Mouse (Mus musculus) thymus, postnatal 10 days (tissue): ENCODE results near the gene Lman2.

Experiments used
- DNase-seq, 2 experiments: peaks; one replicate each; pipeline ENCODE4 v3.0.0; 2021; ENCODE audit warnings: low spot score in 2 of 2

The Lman2 gene

DNA sequence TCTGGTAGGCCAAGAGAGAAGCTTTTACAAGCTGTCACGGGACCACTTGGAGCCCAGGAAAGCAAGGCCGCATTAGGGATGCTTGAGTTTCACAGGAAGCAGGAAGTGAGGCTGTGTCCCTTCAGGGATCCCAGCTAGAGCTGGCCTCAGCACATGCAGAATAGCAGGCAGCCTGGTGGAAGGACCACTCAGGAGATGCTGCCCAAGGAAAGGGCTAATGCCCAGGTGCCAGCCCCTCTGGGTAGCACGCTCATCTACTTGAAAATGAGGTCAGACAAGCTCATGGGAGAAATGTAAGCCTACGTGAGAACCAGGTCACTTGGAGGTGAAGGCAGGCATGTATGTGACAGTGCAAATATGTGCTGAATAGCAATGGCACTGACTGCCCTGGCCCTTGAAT is 35.4 kb downstream of the Lman2 start:
- DNase-seq = no peak

GRCm38 (mm10) chr13:55325596-55325995 is 37.0 kb downstream of the Lman2 start:
- DNase-seq = no peak

DNA sequence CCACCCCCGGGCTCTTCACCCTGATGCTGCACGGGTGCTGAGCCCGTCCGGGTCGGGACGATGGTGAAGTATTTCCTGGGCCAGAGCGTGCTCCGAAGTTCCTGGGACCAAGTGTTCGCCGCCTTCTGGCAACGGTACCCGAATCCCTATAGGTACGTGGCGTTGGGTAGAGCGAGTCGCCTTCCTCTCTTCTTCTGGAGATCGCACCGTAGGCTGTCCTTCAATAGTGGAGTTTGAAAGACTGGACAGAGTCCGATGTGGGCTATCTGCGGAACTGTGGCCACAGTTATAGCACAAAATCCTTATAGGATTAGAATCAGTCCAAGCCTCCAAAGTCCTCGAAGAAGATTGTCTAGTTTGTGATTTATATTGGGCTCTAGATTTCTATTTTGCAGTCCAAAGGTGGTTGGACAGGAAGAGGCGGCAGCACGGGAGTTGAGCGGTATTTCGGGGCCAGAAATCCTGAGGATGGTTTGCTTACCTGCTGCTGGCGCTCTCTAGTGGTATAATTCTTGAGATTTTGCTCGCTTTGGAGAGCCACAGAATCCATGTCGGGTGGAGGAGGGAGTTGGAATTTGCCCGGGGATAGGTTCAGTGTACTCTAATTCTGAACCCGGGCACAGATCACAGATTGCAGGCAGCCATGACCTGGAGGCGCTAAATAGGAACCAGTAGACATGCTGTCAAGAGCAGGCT is 40.3 kb downstream of the Lman2 start:
- DNase-seq = peak in 1 of 2 experiments; percentile 47

- DNase-seq = peak; percentile 85 to 89
These were observed 41.0 kb downstream of the Lman2 start, which contains the start of gene Rab24 for GRCm38 (mm10) chr13:55321434-55322129. Rab24 (minus strand) TSS chr13:55321946.

GRCm38 (mm10) chr13:55319931-55320533 is 42.6 kb downstream of the Lman2 start, which contains the start of gene Prelid1:
Prelid1 (plus strand) TSS chr13:55320500.
- DNase-seq = no peak

DNA sequence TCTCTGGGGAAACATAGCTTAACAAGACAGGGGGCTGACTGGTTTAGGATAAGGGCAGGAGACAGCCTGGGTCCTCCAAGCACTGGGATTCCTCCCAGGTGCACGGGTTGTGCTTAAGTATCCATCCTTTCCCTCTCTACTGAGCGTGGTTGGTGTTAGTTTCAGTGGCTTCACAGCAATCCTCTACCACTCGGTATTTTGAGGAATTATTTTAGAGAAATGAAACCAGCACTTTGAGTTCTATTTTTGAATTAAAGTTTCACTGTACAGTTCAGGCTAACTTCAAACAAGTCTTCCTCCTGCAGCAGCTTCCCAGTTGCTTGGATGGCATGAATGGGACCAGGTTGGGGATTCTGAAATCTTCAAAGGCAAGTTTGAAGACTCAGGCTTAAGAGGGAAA is 44.2 kb downstream of the Lman2 start:
- DNase-seq = no peak

- no peak for DNase-seq
These were observed 47.6 kb downstream of the Lman2 start for GRCm38 (mm10) chr13:55314891-55315412.

DNA sequence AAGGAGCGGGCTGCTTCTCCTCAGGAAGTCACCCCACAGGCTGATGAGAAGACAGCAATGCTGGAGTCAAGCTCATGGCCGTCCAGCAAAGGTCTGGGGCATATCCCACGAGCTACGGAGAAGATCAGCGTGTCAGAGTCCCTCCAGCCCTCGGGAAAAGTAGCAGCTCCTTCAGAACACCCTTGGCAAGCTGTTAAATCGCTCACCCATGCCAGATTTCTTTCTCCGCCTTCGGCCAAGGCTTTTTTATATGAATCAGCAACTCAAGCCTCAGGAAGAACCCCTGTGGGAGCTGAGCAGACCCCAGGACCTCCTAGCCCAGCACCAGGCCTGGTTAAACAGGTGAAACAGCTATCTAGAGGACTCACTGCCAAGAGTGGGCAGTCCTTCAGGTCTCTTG is 49.5 kb downstream of the Lman2 start:
- DNase-seq = no peak

- DNase-seq = no peak
These were observed 50.5 kb downstream of the Lman2 start for GRCm38 (mm10) chr13:55312028-55312630.

- no peak for DNase-seq
These were observed 61.7 kb downstream of the Lman2 start for GRCm38 (mm10) chr13:55300913-55301312.

DNA sequence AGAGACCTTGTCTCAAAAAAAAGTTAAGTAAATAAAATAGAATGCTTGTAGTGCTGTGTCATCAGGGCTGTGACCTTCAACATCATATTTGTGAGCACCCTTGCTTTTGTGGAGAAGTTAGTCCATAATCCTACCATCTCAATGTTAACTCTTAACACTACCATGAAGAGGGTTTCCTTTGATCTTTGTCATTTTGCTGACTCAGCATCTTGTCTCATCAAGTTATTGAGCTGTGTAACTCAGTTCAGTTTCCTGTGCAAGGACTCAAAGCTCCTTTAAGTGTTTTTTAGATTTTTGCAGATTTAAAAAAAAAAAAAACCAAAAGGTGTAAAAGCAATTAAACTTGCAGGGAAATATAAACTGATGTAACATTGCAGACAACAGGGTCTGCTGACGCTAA is 65.8 kb downstream of the Lman2 start:
- no peak for DNase-seq
